Mouse (Mus musculus) ES-Bruce4 (cell line): Measurements from ENCODE around the gene Zbp1. TPM values are rescaled to one million over a fixed set of nuclear protein-coding genes. Genes with fewer than 3 reads are reported as not detected.

Experiments
- H3K27ac ChIP-seq: 2 replicates; pipeline ENCODE4 v1.5.1; 2012; ENCODE audit warnings: low read length, inconsistent platforms; ENCODE audit not compliant: insufficient read depth
- H3K27me3 ChIP-seq: 2 replicates; pipeline ENCODE4 v1.6.1; 2012; ENCODE audit warnings: mild to moderate bottlenecking, low read length, inconsistent platforms; ENCODE audit not compliant: control insufficient read depth, poor library complexity, insufficient read depth, severe bottlenecking
- H3K36me3 ChIP-seq: 2 replicates; pipeline ENCODE4 v1.6.1; 2012; ENCODE audit warnings: inconsistent platforms, mild to moderate bottlenecking, low read length, moderate library complexity; ENCODE audit not compliant: control insufficient read depth, poor library complexity, insufficient read depth, severe bottlenecking
- H3K4me1 ChIP-seq: one replicate; pipeline ENCODE4 v1.8.1; 2011; ENCODE audit warnings: low read length; ENCODE audit not compliant: control insufficient read depth, insufficient read depth
- H3K4me3 ChIP-seq: 2 replicates; pipeline ENCODE4 v1.5.1; 2011; ENCODE audit warnings: low read depth, mild to moderate bottlenecking, low read length
- H3K9ac ChIP-seq: 2 replicates; pipeline ENCODE4 v1.6.1; 2012; ENCODE audit warnings: low read depth, mild to moderate bottlenecking, inconsistent platforms; ENCODE audit not compliant: poor library complexity, severe bottlenecking
- H3K9me3 ChIP-seq: replicated peaks from 2 replicates; pipeline ENCODE4 v1.6.1; 2012; ENCODE audit warnings: mild to moderate bottlenecking, low read length, inconsistent platforms; ENCODE audit not compliant: control insufficient read depth, poor library complexity, insufficient read depth, severe bottlenecking
- CTCF ChIP-seq: IDR thresholded peaks from one replicate; pipeline ENCODE4 v1.8.1; 2011; ENCODE audit warnings: low read depth, low read length
- EP300 ChIP-seq: IDR thresholded peaks from 2 replicates; pipeline ENCODE4 v1.6.1; 2011; ENCODE audit warnings: low read depth, low read length; ENCODE audit not compliant: insufficient read depth
- POLR2A ChIP-seq: IDR thresholded peaks from one replicate; pipeline ENCODE4 v1.8.1; 2011; ENCODE audit warnings: low read length; ENCODE audit not compliant: insufficient read depth
- polyA plus RNA-seq: library from polyadenylated mRNA; stranded (reverse); fragments of >200 nt; gene quantifications from 2 replicates; pipeline ENCODE4 v1.2.4, GENCODE M21; 2011; ENCODE audit warnings: low read depth; ENCODE audit not compliant: missing spikeins, insufficient read depth, insufficient read length

Gene Zbp1
- polyA plus RNA-seq, 1 experiment, result 6.8 TPM

DNA sequence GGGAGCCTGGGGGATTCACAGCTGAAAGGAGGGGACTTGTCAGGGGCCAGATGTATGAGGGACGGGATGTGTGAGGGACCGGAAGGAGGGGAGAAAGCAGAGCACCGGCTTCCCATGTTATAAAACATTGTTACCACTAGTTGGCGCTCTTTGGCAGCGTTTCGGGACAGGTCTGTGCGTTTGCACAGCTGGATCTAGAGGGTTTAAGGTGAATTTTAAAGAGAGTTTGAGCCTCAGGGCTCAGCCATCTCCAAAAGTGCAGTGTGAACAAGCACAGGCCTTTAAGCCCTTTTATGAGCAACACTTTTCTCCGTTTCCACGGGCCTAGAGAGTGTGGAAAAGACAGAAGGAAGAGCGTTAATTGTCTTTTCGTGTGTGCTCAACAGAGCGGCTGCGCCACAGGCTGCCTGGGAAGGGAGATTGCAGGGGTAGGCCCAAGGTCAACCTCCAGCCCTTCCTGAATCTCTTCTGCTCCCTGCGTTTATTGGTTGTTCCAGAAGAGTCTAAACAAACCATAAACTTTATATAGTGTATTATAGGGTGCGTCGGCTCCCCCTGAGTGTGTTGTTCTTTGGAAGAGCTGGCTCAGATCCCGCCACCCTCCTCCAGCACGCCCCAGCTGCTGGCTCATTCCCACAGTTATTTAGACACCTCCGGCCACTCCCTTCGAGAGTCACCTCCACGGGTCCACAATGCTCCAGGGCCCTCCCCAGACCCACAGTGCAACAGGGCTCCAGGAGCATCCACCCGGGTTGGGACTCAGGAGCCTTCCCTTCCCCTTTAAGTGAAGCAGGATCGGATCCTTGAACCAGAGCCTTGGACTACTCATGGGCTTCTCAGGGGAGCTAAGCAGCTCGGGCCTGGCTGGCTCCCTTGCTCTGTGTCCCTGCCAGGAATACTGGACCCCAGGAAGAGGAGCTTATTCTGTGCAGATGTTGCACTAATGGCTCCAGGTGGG is 59.1 kb downstream of the Zbp1 start:
- Histone ChIP-seq H3K9me3 (no peaks in the 10 kb centered on the region), H3K9ac (no peak overlapping the region), H3K4me3 (no peak overlapping the region), H3K36me3 (no peaks in the 10 kb centered on the region), H3K27me3 (no peaks in the 10 kb centered on the region), H3K27ac (no peak overlapping the region), H3K4me1 (no peaks in the 10 kb centered on the region)
- peak; percentile 90 for TF ChIP-seq CTCF
- no peak for TF ChIP-seq POLR2A
- no peak for TF ChIP-seq EP300

DNA sequence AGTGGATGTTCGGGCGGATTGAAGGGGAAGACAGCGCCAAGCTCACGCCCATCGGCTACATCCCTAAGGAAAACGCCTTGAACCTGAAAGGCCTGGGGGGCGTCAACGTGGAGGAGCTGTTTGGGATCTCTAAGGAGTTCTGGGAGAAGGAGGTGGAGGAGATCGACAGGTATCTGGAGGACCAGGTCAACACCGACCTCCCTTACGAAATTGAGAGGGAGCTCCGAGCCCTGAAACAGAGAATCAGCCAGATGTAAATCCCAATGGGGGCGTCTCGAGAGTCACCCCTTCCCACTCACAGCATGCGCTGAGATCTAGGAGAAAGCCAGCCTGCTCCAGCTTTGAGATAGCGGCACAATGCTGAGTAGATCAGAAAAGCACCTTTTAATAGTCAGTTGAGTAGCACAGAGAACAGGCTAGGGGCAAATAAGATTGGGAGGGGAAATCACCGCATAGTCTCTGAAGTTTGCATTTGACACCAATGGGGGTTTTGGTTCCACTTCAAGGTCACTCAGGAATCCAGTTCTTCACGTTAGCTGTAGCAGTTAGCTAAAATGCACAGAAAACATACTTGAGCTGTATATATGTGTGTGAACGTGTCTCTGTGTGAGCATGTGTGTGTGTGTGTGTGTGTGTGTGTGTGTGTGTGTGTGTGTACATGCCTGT is 60.2 kb downstream of the Zbp1 start:
- H3K4me3 ChIP-seq, result no peak overlapping the region
- no peak for TF ChIP-seq POLR2A
- no peak for TF ChIP-seq EP300
- no peak for TF ChIP-seq CTCF
- H3K9me3 ChIP-seq, result no peaks in the 10 kb centered on the region
- H3K27ac ChIP-seq, result no peak overlapping the region
- H3K36me3 ChIP-seq, result no peaks in the 10 kb centered on the region
- H3K27me3 ChIP-seq, result no peaks in the 10 kb centered on the region
- no peak overlapping the region for H3K9ac ChIP-seq
- no peaks in the 10 kb centered on the region for H3K4me1 ChIP-seq

DNA sequence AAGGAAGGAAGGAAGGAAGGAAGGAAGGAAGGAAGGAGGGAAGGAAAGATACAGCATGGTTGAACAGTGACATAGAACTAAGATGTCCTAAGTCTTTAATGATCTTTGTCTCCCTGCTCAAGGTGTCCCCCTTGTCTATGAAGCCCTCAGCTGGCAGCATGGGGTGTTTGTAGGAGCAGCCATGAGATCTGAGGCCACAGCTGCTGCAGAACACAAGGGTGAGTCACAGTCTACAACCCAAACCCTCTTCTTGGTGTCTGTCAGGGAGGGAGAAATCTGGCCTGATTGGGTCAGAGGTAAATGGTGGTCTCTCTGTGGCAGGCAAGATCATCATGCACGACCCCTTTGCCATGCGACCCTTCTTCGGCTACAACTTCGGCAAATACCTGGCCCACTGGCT is 60.9 kb downstream of the Zbp1 start:
- TF ChIP-seq EP300, result no peak
- Histone ChIP-seq H3K36me3 (no peaks in the 10 kb centered on the region), H3K4me3 (no peak overlapping the region), H3K9me3 (no peaks in the 10 kb centered on the region), H3K27me3 (no peaks in the 10 kb centered on the region), H3K27ac (no peak overlapping the region), H3K9ac (no peak overlapping the region), H3K4me1 (no peaks in the 10 kb centered on the region)

DNA sequence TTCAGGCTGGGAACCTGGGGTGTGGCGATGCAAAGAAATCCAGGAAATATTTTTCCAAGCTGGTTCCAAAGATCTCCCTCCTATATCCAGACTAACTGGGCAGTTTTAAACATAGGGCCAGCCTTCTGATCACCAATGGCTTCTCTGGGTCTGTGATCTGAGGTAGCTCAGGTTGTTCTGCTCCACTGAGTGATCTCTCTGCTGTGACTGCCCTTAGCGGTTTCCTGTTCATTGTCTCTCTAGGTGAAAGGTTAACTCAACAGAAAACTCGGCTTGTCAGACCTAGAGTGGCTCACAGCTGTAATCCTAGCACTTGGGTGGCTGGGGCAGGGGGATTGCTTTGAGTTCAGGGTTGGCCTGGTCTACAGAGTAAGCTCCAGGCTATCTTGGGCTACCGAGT is 61.3 kb downstream of the Zbp1 start:
- Histone ChIP-seq H3K4me3 (no peak overlapping the region), H3K27ac (no peak overlapping the region), H3K4me1 (no peaks in the 10 kb centered on the region), H3K9ac (no peak overlapping the region), H3K36me3 (no peaks in the 10 kb centered on the region), H3K9me3 (no peaks in the 10 kb centered on the region), H3K27me3 (no peaks in the 10 kb centered on the region)
- no peak for TF ChIP-seq EP300
- TF ChIP-seq POLR2A, result no peak
- TF ChIP-seq CTCF, result no peak

DNA sequence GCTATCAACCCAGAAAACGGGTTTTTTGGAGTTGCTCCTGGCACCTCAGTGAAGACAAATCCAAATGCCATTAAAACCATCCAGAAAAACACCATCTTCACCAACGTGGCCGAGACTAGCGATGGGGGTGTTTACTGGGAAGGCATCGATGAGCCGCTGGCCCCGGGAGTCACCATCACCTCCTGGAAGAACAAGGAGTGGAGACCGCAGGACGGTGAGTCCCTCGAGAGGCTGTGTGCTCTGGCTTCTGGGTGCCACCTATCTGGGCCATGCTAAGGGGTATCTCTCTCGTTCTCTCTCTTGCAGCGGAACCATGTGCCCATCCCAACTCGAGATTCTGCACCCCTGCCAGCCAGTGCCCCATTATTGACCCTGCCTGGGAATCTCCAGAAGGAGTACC is 61.8 kb downstream of the Zbp1 start:
- Histone ChIP-seq H3K9me3 (no peaks in the 10 kb centered on the region), H3K4me1 (no peaks in the 10 kb centered on the region), H3K36me3 (no peaks in the 10 kb centered on the region), H3K4me3 (no peak overlapping the region), H3K9ac (no peak overlapping the region), H3K27ac (no peak overlapping the region), H3K27me3 (no peaks in the 10 kb centered on the region)
- no peak for TF ChIP-seq EP300
- TF ChIP-seq CTCF, result no peak
- no peak for TF ChIP-seq POLR2A

Other genes starting within 250 kb of the Zbp1 start
- gene Spo11, start 241.2 kb downstream of the Zbp1 start, polyA plus RNA-seq, result 0.54 and 0.56 TPM in 2 replicates
- 117 and 123 TPM in 2 replicates for gene Rae1, start 218.8 kb downstream of the Zbp1 start, polyA plus RNA-seq
- gene Rbm38, start 198.4 kb downstream of the Zbp1 start, polyA plus RNA-seq, result 80.2 and 84.9 TPM in 2 replicates
- 0.21 TPM in 1 of 2 replicates, not detected in the other for gene Ctcfl, start 99.4 kb downstream of the Zbp1 start, polyA plus RNA-seq
- not detected in 2 replicates for gene Pck1, start 65.9 kb downstream of the Zbp1 start, polyA plus RNA-seq
- gene Pmepa1, start 57.6 kb upstream of the Zbp1 start, polyA plus RNA-seq, result 25.1 and 28.5 TPM in 2 replicates